Mouse (Mus musculus) midbrain, embryonic 12.5 days (tissue): ENCODE measurements around the gene Nup214. TPM values are rescaled to one million over a fixed set of nuclear protein-coding genes. Genes with fewer than 3 reads are reported as not detected.

Experiments
- ATAC-seq: fragments of 200-750 bp; cut with Nextera tagmentation; 2 replicates; pipeline ENCODE4 v1.8.0; 2017; ENCODE audit warnings: low read depth, moderate TSS enrichment, moderate library complexity; ENCODE audit not compliant: low FRiP score
- H3K27ac ChIP-seq: fragments of 300-500 bp; sonication (generic); replicated peaks from 2 replicates; pipeline ENCODE4 v1.5.1; 2016; ENCODE audit warnings: mild to moderate bottlenecking
- H3K27me3 ChIP-seq: fragments of 300-500 bp; sonication (generic); 2 replicates; pipeline ENCODE4 v1.6.1; 2016; ENCODE audit warnings: mild to moderate bottlenecking
- H3K36me3 ChIP-seq: fragments of 300-500 bp; sonication (generic); 2 replicates; pipeline ENCODE4 v1.6.1; 2016
- H3K4me1 ChIP-seq: fragments of 300-500 bp; sonication (generic); 2 replicates; pipeline ENCODE4 v1.6.1; 2016
- H3K4me2 ChIP-seq: fragments of 300-500 bp; sonication (generic); replicated peaks from 2 replicates; pipeline ENCODE4 v1.6.1; 2016; ENCODE audit warnings: mild to moderate bottlenecking, moderate library complexity
- H3K4me3 ChIP-seq: fragments of 300-500 bp; sonication (generic); 2 replicates; pipeline ENCODE4 v1.5.1; 2016; ENCODE audit warnings: mild to moderate bottlenecking
- H3K9ac ChIP-seq: fragments of 300-500 bp; sonication (generic); replicated peaks from 2 replicates; pipeline ENCODE4 v1.6.1; 2016; ENCODE audit warnings: mild to moderate bottlenecking, moderate library complexity
- H3K9me3 ChIP-seq: fragments of 300-500 bp; sonication (generic); 2 replicates; pipeline ENCODE4 v1.6.1; 2016; ENCODE audit warnings: mild to moderate bottlenecking
- WGBS: fragments of 180-500 bp; shearing (Covaris S2); methylation state at CpG from one replicate; pipeline ENCODE4 v1.1.7; 2016; 5-methylcytosine and 5-hydroxymethylcytosine counted together
- polyA plus RNA-seq: library from polyadenylated mRNA; unstranded; fragments of >200 nt; fragmentation: Nextera tagmentation; extraction: Ambion mirVana; gene quantifications from 2 replicates; pipeline ENCODE4 v1.2.1, GENCODE M21; 2016

Gene Nup214
- polyA plus RNA-seq, 1 experiment from 2014 or later, result 88.7 TPM

DNA sequence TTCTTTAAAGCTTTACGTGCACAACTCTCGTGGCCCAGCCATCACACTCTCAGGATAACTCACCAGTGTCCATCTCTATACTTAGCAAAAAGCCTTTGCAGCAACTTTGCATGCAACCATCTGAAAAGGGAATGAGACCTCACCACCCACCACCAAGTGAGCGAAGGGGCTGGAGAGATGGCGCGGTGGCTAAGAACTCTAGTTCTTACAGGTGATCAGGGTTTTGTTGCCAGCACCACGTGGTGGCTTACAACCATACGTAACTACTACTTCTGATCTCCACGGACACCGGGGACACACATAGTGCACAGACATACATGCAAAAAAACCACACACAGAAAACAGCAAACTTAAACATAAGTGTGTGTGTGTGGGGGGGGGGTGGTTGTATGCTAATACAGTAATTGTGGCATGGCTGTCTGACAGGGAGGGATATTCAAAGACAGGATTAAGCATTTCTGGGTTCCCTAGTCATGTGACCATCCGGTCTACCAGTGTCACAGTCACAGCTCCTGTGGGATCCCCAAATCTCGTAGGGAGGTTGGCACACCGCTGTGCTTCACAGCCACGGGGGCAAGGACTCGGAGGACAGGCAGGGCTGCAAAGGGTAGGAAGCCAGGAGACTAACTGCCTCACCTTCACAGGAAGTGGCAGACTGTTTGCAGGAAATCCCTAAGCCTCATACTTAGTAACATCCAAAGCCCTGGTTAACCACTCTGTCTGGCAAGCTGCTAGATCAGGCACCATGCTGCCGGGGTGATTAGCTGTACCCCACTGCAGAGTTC is 88.6 kb downstream of the Nup214 start:
- ATAC-seq, result no peak
- H3K4me2 ChIP-seq, result no peak overlapping the region
- 87% methylated on average over 15 of the region's 15 CpGs for WGBS
- peaks cover 34% of the 10 kb centered on the region for H3K27me3 ChIP-seq
- no peaks in the 10 kb centered on the region for H3K4me1 ChIP-seq
- H3K27ac ChIP-seq, result no peak overlapping the region
- no peak overlapping the region for H3K4me3 ChIP-seq
- H3K9me3 ChIP-seq, result no peaks in the 10 kb centered on the region
- H3K36me3 ChIP-seq, result no peaks in the 10 kb centered on the region
- no peak overlapping the region for H3K9ac ChIP-seq

- H3K4me3 ChIP-seq, result no peak overlapping the region
- WGBS, result 85% methylated on average over 7 of the region's 7 CpGs
These were observed 89.4 kb downstream of the Nup214 start for GRCm38 (mm10) chr2:32063451-32064151.

GRCm38 (mm10) chr2:32064913-32065312 is 90.7 kb downstream of the Nup214 start:
- ATAC-seq, result no peak
- Histone ChIP-seq H3K9me3 (no peaks in the 10 kb centered on the region), H3K4me3 (no peak overlapping the region), H3K27ac (no peak overlapping the region), H3K9ac (no peak overlapping the region), H3K4me2 (no peak overlapping the region), H3K27me3 (peaks cover 33% of the 10 kb centered on the region), H3K4me1 (0 out of 2 replicates have a peak, but pooled peaks cover 4% of the 10 kb centered on the region), H3K36me3 (no peaks in the 10 kb centered on the region)
- 71% methylated on average over 13 of the region's 13 CpGs for WGBS

More at GRCm38 (mm10) chr2:32063451-32064151, 89.4 kb downstream of the Nup214 start:
- Histone ChIP-seq H3K9ac (no peak overlapping the region), H3K27me3 (peaks cover 36% of the 10 kb centered on the region; the same call in 1 of the 2 replicates), H3K27ac (no peak overlapping the region), H3K9me3 (no peaks in the 10 kb centered on the region), H3K36me3 (no peaks in the 10 kb centered on the region), H3K4me1 (no peaks in the 10 kb centered on the region), H3K4me2 (no peak overlapping the region)
- ATAC-seq, result no peak

- Histone ChIP-seq H3K4me2 (no peak overlapping the region), H3K36me3 (no peaks in the 10 kb centered on the region), H3K27ac (no peak overlapping the region), H3K9ac (no peak overlapping the region), H3K27me3 (peaks cover 29% of the 10 kb centered on the region), H3K4me1 (0 out of 2 replicates have a peak, but pooled peaks cover 4% of the 10 kb centered on the region), H3K4me3 (no peak overlapping the region), H3K9me3 (no peaks in the 10 kb centered on the region)
- ATAC-seq, result no peak
- 88% methylated on average over 5 of the region's 5 CpGs for WGBS
These were observed 91.1 kb downstream of the Nup214 start for GRCm38 (mm10) chr2:32065371-32065791.

DNA sequence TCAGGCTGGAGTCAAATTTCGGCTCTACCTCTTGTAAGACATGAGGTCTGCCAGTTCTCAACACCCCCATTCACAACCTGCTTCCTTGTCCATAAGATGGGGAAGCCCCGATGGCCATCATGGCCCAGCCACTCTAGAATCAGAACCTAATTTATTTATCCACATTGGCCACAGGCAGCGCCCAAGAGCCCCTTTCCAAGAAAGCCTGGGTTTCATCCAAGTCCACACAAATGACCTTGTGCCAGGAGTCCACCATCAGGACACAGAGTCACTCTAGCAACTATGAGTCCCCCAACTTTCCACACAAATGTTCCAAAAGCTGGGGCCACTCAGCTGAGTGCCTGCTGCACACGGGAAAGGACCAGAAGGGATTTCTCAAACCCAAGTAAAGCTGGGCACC is 91.8 kb downstream of the Nup214 start:
- 0 out of 2 replicates have a peak, but pooled peaks cover 4% of the 10 kb centered on the region for H3K4me1 ChIP-seq
- ATAC-seq, result no peak
- H3K4me2 ChIP-seq, result no peak overlapping the region
- H3K36me3 ChIP-seq, result no peaks in the 10 kb centered on the region
- WGBS, result 79% methylated on average over 4 of the region's 4 CpGs
- H3K4me3 ChIP-seq, result no peak overlapping the region
- no peaks in the 10 kb centered on the region for H3K9me3 ChIP-seq
- H3K27ac ChIP-seq, result no peak overlapping the region
- peaks cover 22% of the 10 kb centered on the region for H3K27me3 ChIP-seq
- H3K9ac ChIP-seq, result no peak overlapping the region

DNA sequence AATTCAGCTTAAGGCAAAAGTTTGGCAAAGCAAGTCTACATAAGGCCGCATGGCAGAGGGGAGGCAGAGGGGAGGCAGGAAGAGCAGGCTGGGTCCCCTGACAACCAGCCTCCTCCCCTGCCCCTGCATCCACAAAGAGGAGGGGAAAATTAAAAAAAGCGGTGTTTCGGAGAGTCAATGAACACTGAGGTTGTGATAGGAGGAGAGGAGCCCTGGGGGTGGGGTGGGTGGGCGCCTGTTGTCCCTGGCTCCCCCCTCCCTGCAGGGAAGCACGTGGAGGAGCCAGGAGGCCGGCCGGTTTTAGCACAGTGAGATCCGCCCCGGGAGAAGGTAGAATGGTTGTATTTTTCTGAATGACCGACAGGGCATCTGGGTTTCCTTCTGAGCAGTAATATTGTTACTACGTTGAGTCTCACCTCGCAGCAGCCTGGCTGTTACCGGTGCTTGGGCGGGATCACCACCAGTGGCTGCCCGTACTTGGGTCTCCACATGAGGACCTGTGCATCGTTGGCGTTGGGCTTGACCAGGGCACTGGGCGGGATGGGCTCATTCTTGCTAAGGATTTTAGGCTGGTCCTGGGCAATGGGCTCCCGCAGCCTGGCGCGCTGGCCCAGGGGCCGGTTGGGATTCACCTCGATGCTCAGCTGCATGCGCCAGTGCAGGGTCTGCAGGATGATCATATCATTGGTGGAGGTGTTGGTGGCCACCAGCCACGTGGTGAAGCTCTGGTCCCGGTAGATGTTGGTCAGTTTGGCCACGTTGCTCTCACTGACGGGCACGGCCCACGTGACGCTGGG is 94.8 kb downstream of the Nup214 start:
- WGBS, result 55% methylated on average over 31 of the region's 31 CpGs
- H3K27me3 ChIP-seq, result peaks cover 19% of the 10 kb centered on the region
- no peak overlapping the region for H3K4me3 ChIP-seq

GRCm38 (mm10) chr2:32070747-32071146 is 96.5 kb downstream of the Nup214 start:
- 92% methylated on average over 10 of the region's 10 CpGs for WGBS

More for the DNA sequence above, 94.8 kb downstream of the Nup214 start:
- Histone ChIP-seq H3K4me1 (0 out of 2 replicates have a peak, but pooled peaks cover 4% of the 10 kb centered on the region), H3K36me3 (no peaks in the 10 kb centered on the region), H3K27ac (no peak overlapping the region), H3K4me2 (no peak overlapping the region), H3K9ac (no peak overlapping the region), H3K9me3 (no peaks in the 10 kb centered on the region)
- no peak for ATAC-seq

DNA sequence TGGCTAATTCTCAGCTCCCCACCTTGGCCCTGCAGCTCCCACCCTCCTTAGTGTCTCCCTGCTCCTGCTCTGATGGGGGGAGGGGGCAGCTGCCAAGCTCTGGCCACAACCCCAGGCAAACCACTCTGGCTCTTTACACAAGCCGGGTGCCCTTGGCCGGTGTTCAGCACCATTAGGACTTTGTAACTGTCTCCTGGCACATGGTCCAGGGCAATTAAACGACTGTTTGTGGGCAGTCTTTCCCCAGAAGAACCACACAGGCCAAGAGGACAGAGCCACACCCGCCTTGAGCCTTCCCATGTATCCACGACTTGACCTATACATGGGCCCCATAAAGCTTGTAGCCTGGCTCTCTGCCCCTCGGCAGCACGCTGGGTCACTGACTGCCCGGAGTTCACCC is 100.2 kb downstream of the Nup214 start:
- Histone ChIP-seq H3K9ac (no peak overlapping the region), H3K4me1 (no peaks in the 10 kb centered on the region)

More at GRCm38 (mm10) chr2:32070747-32071146, 96.5 kb downstream of the Nup214 start:
- no peak overlapping the region for H3K9ac ChIP-seq
- H3K4me1 ChIP-seq, result 0 out of 2 replicates have a peak, but pooled peaks cover 4% of the 10 kb centered on the region
- H3K4me2 ChIP-seq, result no peak overlapping the region
- H3K27ac ChIP-seq, result no peak overlapping the region
- H3K4me3 ChIP-seq, result no peak overlapping the region
- no peaks in the 10 kb centered on the region for H3K36me3 ChIP-seq
- no peak for ATAC-seq
- peaks cover 19% of the 10 kb centered on the region; the same call in 1 of the 2 replicates for H3K27me3 ChIP-seq
- H3K9me3 ChIP-seq, result no peaks in the 10 kb centered on the region

GRCm38 (mm10) chr2:32075368-32075767 is 101.1 kb downstream of the Nup214 start:
- Histone ChIP-seq H3K27ac (no peak overlapping the region), H3K4me1 (no peaks in the 10 kb centered on the region), H3K9ac (no peak overlapping the region), H3K4me2 (no peak overlapping the region), H3K36me3 (no peaks in the 10 kb centered on the region), H3K9me3 (no peaks in the 10 kb centered on the region), H3K27me3 (peaks cover 10% of the 10 kb centered on the region), H3K4me3 (no peak overlapping the region)
- WGBS, result 63% methylated on average over 7 of the region's 7 CpGs
- ATAC-seq, result no peak

More for the DNA sequence above, 100.2 kb downstream of the Nup214 start:
- WGBS, result 82% methylated on average over 8 of the region's 8 CpGs
- no peak for ATAC-seq
- Histone ChIP-seq H3K36me3 (no peaks in the 10 kb centered on the region), H3K27ac (no peak overlapping the region), H3K4me3 (no peak overlapping the region), H3K9me3 (no peaks in the 10 kb centered on the region), H3K4me2 (no peak overlapping the region), H3K27me3 (peaks cover 5% of the 10 kb centered on the region; the same call in 1 of the 2 replicates)

DNA sequence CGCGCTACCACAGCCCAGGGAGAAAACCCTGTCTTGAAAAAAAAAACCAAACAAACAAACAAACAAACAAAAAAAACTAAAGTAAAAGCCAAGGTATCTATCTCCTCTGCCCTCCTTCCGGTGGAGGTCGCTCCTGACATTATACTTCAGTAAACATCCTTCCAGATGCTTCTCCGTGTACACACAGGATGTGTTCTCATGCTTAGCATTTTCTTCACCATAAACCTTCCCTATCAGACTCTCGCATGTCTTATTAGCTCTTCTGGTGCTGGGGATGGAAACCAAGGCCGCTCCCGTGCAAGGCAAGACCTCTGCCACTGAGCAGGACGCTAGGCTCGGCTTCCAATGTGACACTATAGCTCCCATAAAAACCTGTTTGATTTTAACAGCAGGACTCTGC is 103.5 kb downstream of the Nup214 start:
- Histone ChIP-seq H3K9ac (no peak overlapping the region), H3K4me2 (no peak overlapping the region), H3K27me3 (peaks cover 33% of the 10 kb centered on the region), H3K4me1 (peaks cover 4% of the 10 kb centered on the region; the same call in 1 of the 2 replicates), H3K9me3 (no peaks in the 10 kb centered on the region), H3K27ac (no peak overlapping the region), H3K4me3 (no peak overlapping the region), H3K36me3 (no peaks in the 10 kb centered on the region)
- 87% methylated on average over 10 of the region's 10 CpGs for WGBS
- ATAC-seq, result no peak

GRCm38 (mm10) chr2:32078522-32078921 is 104.3 kb downstream of the Nup214 start:
- WGBS, result 59% methylated on average over 8 of the region's 8 CpGs
- H3K27ac ChIP-seq, result no peak overlapping the region
- H3K36me3 ChIP-seq, result no peaks in the 10 kb centered on the region
- peaks cover 41% of the 10 kb centered on the region for H3K27me3 ChIP-seq
- no peak overlapping the region for H3K9ac ChIP-seq
- peaks cover 11% of the 10 kb centered on the region for H3K4me1 ChIP-seq
- no peak overlapping the region for H3K4me2 ChIP-seq
- no peak for ATAC-seq
- H3K4me3 ChIP-seq, result no peak overlapping the region
- no peaks in the 10 kb centered on the region for H3K9me3 ChIP-seq
